Mouse (Mus musculus) kidney, postnatal 0 days (tissue): ENCODE results near the gene Bcor. TPM values are rescaled to one million over a fixed set of nuclear protein-coding genes. Genes with fewer than 3 reads are reported as not detected.

Experiments used
- ATAC-seq: fragments of 200-750 bp; cut with Nextera tagmentation; replicated peaks from 2 replicates; pipeline ENCODE4 v1.8.0; 2017; ENCODE audit warnings: low read depth, moderate number of reproducible peaks, moderate TSS enrichment, moderate library complexity; ENCODE audit not compliant: low FRiP score
- DNase-seq: peaks from one replicate; pipeline ENCODE4 v3.0.0-alpha.2; 2016; ENCODE audit warnings: low spot score
- H3K27ac ChIP-seq: fragments of 300-500 bp; sonication (generic); 2 replicates; pipeline ENCODE4 v1.5.1; 2014; ENCODE audit warnings: mild to moderate bottlenecking
- H3K27me3 ChIP-seq: fragments of 300-500 bp; sonication (generic); 2 replicates; pipeline ENCODE4 v1.6.1; 2014; ENCODE audit warnings: low read length, mixed read lengths; ENCODE audit not compliant: insufficient read depth
- H3K36me3 ChIP-seq: fragments of 300-500 bp; sonication (generic); 2 replicates; pipeline ENCODE4 v1.6.1; 2014; ENCODE audit warnings: low read length, mixed read lengths; ENCODE audit not compliant: insufficient read depth
- H3K4me1 ChIP-seq: fragments of 300-500 bp; sonication (generic); replicated peaks from 2 replicates; pipeline ENCODE4 v1.6.1; 2014; ENCODE audit warnings: antibody characterized with exemption, low read length, mixed read lengths; ENCODE audit not compliant: insufficient read depth
- H3K4me2 ChIP-seq: fragments of 300-500 bp; sonication (generic); 2 replicates; pipeline ENCODE4 v1.6.1; 2014; ENCODE audit warnings: mild to moderate bottlenecking, low read length, moderate library complexity, mixed read lengths
- H3K4me3 ChIP-seq: fragments of 300-500 bp; sonication (generic); replicated peaks from 2 replicates; pipeline ENCODE4 v1.5.1; 2014; ENCODE audit warnings: low read depth, low read length
- H3K9ac ChIP-seq: fragments of 300-500 bp; sonication (generic); 2 replicates; pipeline ENCODE4 v1.6.1; 2014; ENCODE audit warnings: low read depth, low read length
- H3K9me3 ChIP-seq: fragments of 300-500 bp; sonication (generic); replicated peaks from 2 replicates; pipeline ENCODE4 v1.6.1; 2016; ENCODE audit warnings: low read length, inconsistent platforms, mixed read lengths
- CTCF ChIP-seq: IDR thresholded peaks from 2 replicates; pipeline ENCODE4 v1.5.1; 2016; ENCODE audit warnings: antibody characterized with exemption, low read depth, mild to moderate bottlenecking, moderate library complexity
- WGBS: fragments of 180-500 bp; shearing (Covaris S2); extraction: QIAGEN DNeasy Blood & Tissue Kit; methylation state at CpG from one replicate; pipeline ENCODE4 v1.1.7; 2014; 5-methylcytosine and 5-hydroxymethylcytosine counted together
- polyA plus RNA-seq: library from polyadenylated mRNA; unstranded; fragments of >200 nt; fragmentation: Nextera tagmentation; extraction: Ambion mirVana; gene quantifications from 2 replicates; pipeline ENCODE4 v1.2.1, GENCODE M21; 2015

Bcor gene
- polyA plus RNA-seq, 1 experiment from 2014 or later = 12.8 TPM

- Histone ChIP-seq H3K4me3 (no peak overlapping the region), H3K27ac (no peak overlapping the region), H3K36me3 (no peaks in the 10 kb centered on the region), H3K9ac (no peak overlapping the region), H3K4me2 (no peak overlapping the region), H3K4me1 (peaks cover 10% of the 10 kb centered on the region; the same call in 1 of the 2 replicates), H3K27me3 (peaks cover 8% of the 10 kb centered on the region; the same call in 1 of the 2 replicates), H3K9me3 (no peaks in the 10 kb centered on the region)
- ATAC-seq = no peak
- no peak for TF ChIP-seq CTCF
- DNase-seq = no peak
- 63% methylated on average over 4 of the region's 4 CpGs for WGBS
Measured at GRCm38 (mm10) chrX:12084698-12085097, 75.5 kb downstream of the Bcor start.

DNA sequence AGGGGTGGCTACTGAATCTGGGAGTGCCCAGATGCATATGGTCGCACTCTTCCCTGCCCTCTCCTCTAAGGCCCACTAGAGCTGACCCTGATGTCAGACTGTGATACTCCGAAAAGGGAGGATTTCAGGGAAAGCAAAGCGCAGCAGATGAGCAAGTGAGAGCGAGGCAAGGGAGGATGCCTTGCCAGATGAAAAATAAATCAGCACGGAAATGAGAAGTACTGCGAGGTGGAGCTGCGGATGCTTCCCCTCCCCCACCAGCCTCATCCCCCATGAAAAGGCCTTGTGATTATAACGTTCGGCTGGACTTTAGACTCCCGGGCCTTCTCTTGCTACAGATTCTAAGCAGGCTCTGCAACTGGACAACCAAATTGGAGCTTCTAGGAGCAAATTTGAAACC is 76.5 kb downstream of the Bcor start:
- no peaks in the 10 kb centered on the region for H3K36me3 ChIP-seq
- DNase-seq = no peak
- H3K27ac ChIP-seq = no peak overlapping the region
- H3K4me2 ChIP-seq = no peak overlapping the region
- no peaks in the 10 kb centered on the region for H3K9me3 ChIP-seq
- ATAC-seq = no peak
- no peak for TF ChIP-seq CTCF
- no peak overlapping the region for H3K9ac ChIP-seq
- no peak overlapping the region for H3K4me3 ChIP-seq
- 0 out of 2 replicates have a peak, but pooled peaks cover 3% of the 10 kb centered on the region for H3K4me1 ChIP-seq
- H3K27me3 ChIP-seq = 0 out of 2 replicates have a peak, but pooled peaks cover 8% of the 10 kb centered on the region
- whole genome bisulfite sequencing = 39% methylated on average over 10 of the region's 10 CpGs

DNA sequence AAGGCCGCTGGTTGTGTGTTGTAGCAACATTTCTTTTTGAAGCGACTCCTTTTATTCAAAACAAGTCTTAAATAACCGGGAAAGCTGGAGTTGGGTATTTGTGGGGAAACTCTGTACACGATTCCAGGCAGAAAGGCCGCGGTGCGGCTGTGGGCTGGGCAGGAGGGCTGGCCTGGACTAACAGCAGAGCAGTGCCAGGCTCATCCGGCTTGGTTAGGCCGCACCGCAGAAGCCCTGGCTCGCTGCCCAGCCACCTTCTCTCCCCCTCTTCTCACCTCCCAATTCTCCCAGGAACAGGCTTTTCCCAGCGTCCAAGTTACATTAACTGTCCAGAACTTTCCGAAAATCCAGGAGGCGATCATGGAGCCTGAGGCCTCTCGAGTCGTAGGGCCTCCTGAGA is 77.4 kb downstream of the Bcor start:
- Histone ChIP-seq H3K27ac (no peak overlapping the region), H3K36me3 (no peaks in the 10 kb centered on the region), H3K9ac (no peak overlapping the region), H3K4me3 (no peak overlapping the region), H3K4me2 (no peak overlapping the region), H3K4me1 (0 out of 2 replicates have a peak, but pooled peaks cover 3% of the 10 kb centered on the region), H3K9me3 (no peaks in the 10 kb centered on the region), H3K27me3 (0 out of 2 replicates have a peak, but pooled peaks cover 8% of the 10 kb centered on the region)
- no peak for DNase-seq
- no peak for TF ChIP-seq CTCF
- 20% methylated on average over 16 of the region's 16 CpGs for WGBS
- no peak for ATAC-seq

- Histone ChIP-seq H3K4me3 (no peak overlapping the region), H3K27me3 (0 out of 2 replicates have a peak, but pooled peaks cover 4% of the 10 kb centered on the region)
Measured at GRCm38 (mm10) chrX:12082184-12082583, 78.0 kb downstream of the Bcor start.

GRCm38 (mm10) chrX:12081741-12082155 is 78.4 kb downstream of the Bcor start:
- Histone ChIP-seq H3K9me3 (no peaks in the 10 kb centered on the region), H3K27ac (no peak overlapping the region), H3K36me3 (no peaks in the 10 kb centered on the region), H3K9ac (no peak overlapping the region), H3K4me3 (no peak overlapping the region), H3K4me2 (peak overlapping the region; percentile 76), H3K4me1 (0 out of 2 replicates have a peak, but pooled peaks cover 3% of the 10 kb centered on the region), H3K27me3 (0 out of 2 replicates have a peak, but pooled peaks cover 4% of the 10 kb centered on the region)
- TF ChIP-seq CTCF = no peak
- ATAC-seq = no peak
- DNase-seq = no peak
- 19% methylated on average over 22 of the region's 22 CpGs for WGBS

More at GRCm38 (mm10) chrX:12082184-12082583, 78.0 kb downstream of the Bcor start:
- WGBS = 33% methylated on average over 5 of the region's 5 CpGs
- H3K9me3 ChIP-seq = no peaks in the 10 kb centered on the region
- TF ChIP-seq CTCF = no peak
- ATAC-seq (no peak), DNase-seq (no peak)
- 0 out of 2 replicates have a peak, but pooled peaks cover 3% of the 10 kb centered on the region for H3K4me1 ChIP-seq
- H3K36me3 ChIP-seq = no peaks in the 10 kb centered on the region
- peak overlapping the region; percentile 76; the same call in 1 of the 2 replicates for H3K4me2 ChIP-seq
- no peak overlapping the region for H3K9ac ChIP-seq
- H3K27ac ChIP-seq = no peak overlapping the region

GRCm38 (mm10) chrX:12080904-12081740 is 79.0 kb downstream of the Bcor start:
- no peaks in the 10 kb centered on the region for H3K36me3 ChIP-seq
- TF ChIP-seq CTCF = no peak
- peak overlapping the region; percentile 78 for H3K9ac ChIP-seq
- no peaks in the 10 kb centered on the region for H3K9me3 ChIP-seq
- WGBS = 4% methylated on average over 57 of the region's 61 CpGs
- peak; percentile 74 for DNase-seq
- H3K27ac ChIP-seq = peak overlapping the region; percentile 94
- H3K4me3 ChIP-seq = peak overlapping the region; percentile 64
- H3K4me1 ChIP-seq = 0 out of 2 replicates have a peak, but pooled peaks cover 3% of the 10 kb centered on the region
- peak; percentile 19; the same call in 1 of the 2 replicates for ATAC-seq
- H3K27me3 ChIP-seq = 0 out of 2 replicates have a peak, but pooled peaks cover 4% of the 10 kb centered on the region
- peak overlapping the region; percentile 76 for H3K4me2 ChIP-seq
